16 mouse cellular contexts compared by ENCODE assay signal in the genomic region with DNA sequence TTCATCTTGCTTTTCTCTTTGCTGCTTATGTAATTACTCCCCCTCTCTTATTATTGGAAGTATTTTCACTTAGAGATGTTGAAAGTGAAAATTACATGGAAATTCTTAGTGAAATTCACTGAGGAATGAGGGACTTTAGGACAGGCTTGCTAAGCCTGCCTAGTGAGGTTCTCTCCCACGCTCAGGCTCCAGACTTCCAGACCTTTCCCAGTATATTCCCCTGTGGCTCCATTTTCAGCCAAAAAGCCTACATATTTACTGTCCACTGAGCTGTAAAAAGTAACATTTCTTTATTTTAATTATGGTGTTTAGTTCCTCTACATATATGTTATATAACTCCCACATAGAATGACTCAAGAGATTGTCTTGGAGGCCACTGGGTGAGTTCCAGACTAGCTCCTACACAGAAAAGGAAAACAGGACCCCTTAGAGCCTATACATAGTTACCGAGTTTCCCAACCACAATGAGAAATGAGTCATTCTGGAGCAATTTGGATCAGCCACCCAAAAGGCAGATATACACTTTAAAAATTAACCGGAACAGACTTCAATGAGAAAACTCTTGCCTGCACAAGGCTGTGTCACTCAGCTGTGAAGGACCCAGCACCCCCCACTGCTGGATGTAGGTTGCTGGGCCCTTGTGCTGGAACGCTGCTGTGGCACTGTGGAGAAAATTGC.
DNase-seq lines count a peak whose midpoint lies in the region; ATAC-seq lines count a peak whose summit lies in the region.
"Had no signal": no experiment of that assay in that cellular context is flagged by ENCODE, and none has a peak within 500 bp of the region (broad histone marks: within the 10 kb centered on the region; RNA-seq: fewer than 3 reads in every experiment).

No protein-coding gene starts in this region.

- no peak overlapping the region for H3K27ac ChIP-seq in limb, embryonic 13.5 days
- H3K27ac ChIP-seq in limb, embryonic 10.5 days: no peak overlapping the region
- H3K27ac ChIP-seq: embryonic facial prominence, embryonic 12.5 days; forebrain, embryonic 15.5 days; hindbrain, embryonic 10.5 days; liver, embryonic 12.5 days had no signal

- no peak overlapping the region for H3K4me3 ChIP-seq in limb, embryonic 13.5 days
- H3K4me3 ChIP-seq in limb, embryonic 10.5 days: no peak overlapping the region
- H3K4me3 ChIP-seq: embryonic facial prominence, embryonic 12.5 days; forebrain, embryonic 15.5 days; hindbrain, embryonic 10.5 days; liver, embryonic 12.5 days had no signal

- 0 out of 2 replicates have a peak, but pooled peaks have one; percentile 54 for ATAC-seq in limb, embryonic 13.5 days (ENCODE audit: low FRiP score, low read depth)
- ATAC-seq: forebrain, embryonic 15.5 days; inflammation-experienced regulatory T-cells, adult 6 months; liver, embryonic 12.5 days had no signal

- H3K9ac ChIP-seq in limb, embryonic 13.5 days: no peak overlapping the region
- H3K9ac ChIP-seq: embryonic facial prominence, embryonic 12.5 days; forebrain, embryonic 15.5 days; liver, embryonic 12.5 days had no signal

- H3K4me1 ChIP-seq in limb, embryonic 13.5 days: no peaks in the 10 kb centered on the region; the same call in 1 of the 2 replicates
- no peaks in the 10 kb centered on the region for H3K4me1 ChIP-seq in limb, embryonic 10.5 days
- H3K4me1 ChIP-seq: embryonic facial prominence, embryonic 12.5 days; forebrain, embryonic 15.5 days; hindbrain, embryonic 10.5 days; liver, embryonic 12.5 days had no signal

- intact Hi-C loops in left cerebral cortex, postnatal 14 days (cut with DNase I): no loop called here

- no peaks in the 10 kb centered on the region for H3K9me3 ChIP-seq in limb, embryonic 13.5 days
- H3K9me3 ChIP-seq in limb, embryonic 10.5 days (replicated peaks): no peaks in the 10 kb centered on the region
- H3K9me3 ChIP-seq: embryonic facial prominence, embryonic 12.5 days; forebrain, embryonic 15.5 days; hindbrain, embryonic 10.5 days; liver, embryonic 12.5 days had no signal

- peak; percentile 52 to 71 for DNase-seq in frontal cortex, adult 2 months (ENCODE audit: extremely low spot score in 1 of 2, low spot score in 1 of 2)
- DNase-seq in frontal cortex, postnatal 14 days (ENCODE audit: low spot score in 2 of 2): no peak
- DNase-seq in limb, embryonic 10.5 days (ENCODE audit: low spot score): no peak
- peak; percentile 11 to 49 for DNase-seq in left cerebral cortex, postnatal 14 days (ENCODE audit: low spot score in 2 of 2)
- peak; percentile 70 for DNase-seq in telencephalon, adult 2 months (ENCODE audit: low read depth, low spot score)
- no peak for DNase-seq in urinary bladder, postnatal 36 days (ENCODE audit: low spot score in 2 of 2)
- DNase-seq in adrenal gland, adult 2 months: no peak
- DNase-seq: adrenal gland, postnatal 36 days; cerebellum, postnatal 25 days; spleen, adult 18-20 months had no signal

- WGBS in limb, embryonic 13.5 days: 59% methylated on average over 4 of the region's 4 CpGs
- 85% methylated on average over 4 of the region's 4 CpGs for WGBS in limb, embryonic 10.5 days

- no peaks in the 10 kb centered on the region for H3K27me3 ChIP-seq in limb, embryonic 13.5 days
- no peaks in the 10 kb centered on the region for H3K27me3 ChIP-seq in limb, embryonic 10.5 days (ENCODE audit: low read depth, poor library complexity, severe bottlenecking)
- H3K27me3 ChIP-seq: embryonic facial prominence, embryonic 12.5 days; forebrain, embryonic 15.5 days; liver, embryonic 12.5 days had no signal

- no peaks in the 10 kb centered on the region for H3K36me3 ChIP-seq in limb, embryonic 13.5 days
- no peaks in the 10 kb centered on the region for H3K36me3 ChIP-seq in limb, embryonic 10.5 days
- H3K36me3 ChIP-seq: embryonic facial prominence, embryonic 12.5 days; forebrain, embryonic 15.5 days; hindbrain, embryonic 10.5 days; liver, embryonic 12.5 days had no signal

- H3K4me2 ChIP-seq in limb, embryonic 13.5 days (replicated peaks): no peak overlapping the region
- H3K4me2 ChIP-seq: embryonic facial prominence, embryonic 12.5 days; forebrain, embryonic 15.5 days; liver, embryonic 12.5 days had no signal

Comparison
In these comparisons a context has a peak if more than half of its experiments do, and no peak if none do; other contexts are left out.
1. DNase-seq: peak in frontal cortex, adult 2 months (2 of 2), left cerebral cortex, postnatal 14 days (2 of 2) and telencephalon, adult 2 months (single experiment); none in frontal cortex, postnatal 14 days (0 of 2), limb, embryonic 10.5 days (single experiment), urinary bladder, postnatal 36 days (0 of 2) and adrenal gland, adult 2 months (single experiment).